Mouse (Mus musculus) embryonic facial prominence, embryonic 10.5 days (tissue): ENCODE measurements around the gene Luc7l3. TPM values are rescaled to one million over a fixed set of nuclear protein-coding genes. Genes with fewer than 3 reads are reported as not detected.

Experiments used
- DNase-seq: peaks from one replicate; pipeline ENCODE4 v3.0.0-alpha.2; 2017; ENCODE audit warnings: low spot score
- H3K27ac ChIP-seq: fragments of 300-500 bp; sonication (generic); replicated peaks from 2 replicates; pipeline ENCODE4 v1.5.1; 2016; ENCODE audit warnings: mild to moderate bottlenecking
- H3K27me3 ChIP-seq: fragments of 300-500 bp; sonication (generic); replicated peaks from 2 replicates; pipeline ENCODE4 v1.6.1; 2016; ENCODE audit warnings: low read depth, mild to moderate bottlenecking; ENCODE audit not compliant: poor library complexity, severe bottlenecking
- H3K36me3 ChIP-seq: fragments of 300-500 bp; sonication (generic); replicated peaks from 2 replicates; pipeline ENCODE4 v1.6.1; 2016; ENCODE audit warnings: mild to moderate bottlenecking, moderate library complexity
- H3K4me1 ChIP-seq: fragments of 300-500 bp; sonication (generic); 2 replicates; pipeline ENCODE4 v1.6.1; 2016
- H3K4me3 ChIP-seq: fragments of 300-500 bp; sonication (generic); 2 replicates; pipeline ENCODE4 v1.5.1; 2016; ENCODE audit warnings: mild to moderate bottlenecking, moderate library complexity
- H3K9me3 ChIP-seq: fragments of 300-500 bp; sonication (generic); 2 replicates; pipeline ENCODE4 v1.6.1; 2016; ENCODE audit warnings: mild to moderate bottlenecking
- WGBS: fragments of 180-500 bp; shearing (Covaris S2); methylation state at CpG from one replicate; pipeline ENCODE4 v1.1.7; 2016; 5-methylcytosine and 5-hydroxymethylcytosine counted together
- polyA plus RNA-seq: library from polyadenylated mRNA; unstranded; fragments of >200 nt; fragmentation: Nextera tagmentation; extraction: Ambion mirVana; gene quantifications from 2 replicates; pipeline ENCODE4 v1.2.1, GENCODE M21; 2016

The Luc7l3 gene
- polyA plus RNA-seq, 1 experiment from 2014 or later = 117 TPM

- no peak overlapping the region for H3K4me3 ChIP-seq
- H3K27me3 ChIP-seq = 0 out of 2 replicates have a peak, but pooled peaks cover 3% of the 10 kb centered on the region
- H3K27ac ChIP-seq = no peak overlapping the region
- no peaks in the 10 kb centered on the region; the same call in 1 of the 2 replicates for H3K9me3 ChIP-seq
- H3K4me1 ChIP-seq = peaks cover 25% of the 10 kb centered on the region
- WGBS = 68% methylated on average over 6 of the region's 6 CpGs
- no peak for DNase-seq
- no peaks in the 10 kb centered on the region for H3K36me3 ChIP-seq
Observed at GRCm38 (mm10) chr11:94261585-94262370, 60.0 kb downstream of the Luc7l3 start.

- no peak overlapping the region for H3K27ac ChIP-seq
- DNase-seq = no peak
Observed at GRCm38 (mm10) chr11:94259814-94260213, 62.0 kb downstream of the Luc7l3 start.

GRCm38 (mm10) chr11:94257987-94258386, 63.8 kb downstream of the Luc7l3 start:
- no peak for DNase-seq
- H3K9me3 ChIP-seq = no peaks in the 10 kb centered on the region; the same call in 1 of the 2 replicates
- 0 out of 2 replicates have a peak, but pooled peaks cover 3% of the 10 kb centered on the region for H3K27me3 ChIP-seq
- no peak overlapping the region for H3K27ac ChIP-seq
- WGBS = 82% methylated on average over 14 of the region's 14 CpGs
- H3K4me1 ChIP-seq = peaks cover 7% of the 10 kb centered on the region; the same call in 1 of the 2 replicates
- H3K36me3 ChIP-seq = no peaks in the 10 kb centered on the region
- no peak overlapping the region for H3K4me3 ChIP-seq

More at GRCm38 (mm10) chr11:94259814-94260213, 62.0 kb downstream of the Luc7l3 start:
- 69% methylated on average over 4 of the region's 4 CpGs for WGBS
- H3K36me3 ChIP-seq = no peaks in the 10 kb centered on the region
- 0 out of 2 replicates have a peak, but pooled peaks cover 3% of the 10 kb centered on the region for H3K27me3 ChIP-seq
- no peaks in the 10 kb centered on the region; the same call in 1 of the 2 replicates for H3K9me3 ChIP-seq
- H3K4me3 ChIP-seq = no peak overlapping the region
- H3K4me1 ChIP-seq = peaks cover 14% of the 10 kb centered on the region

GRCm38 (mm10) chr11:94255733-94256132, 66.1 kb downstream of the Luc7l3 start:
- 76% methylated on average over 5 of the region's 5 CpGs for WGBS

GRCm38 (mm10) chr11:94253691-94254090, 68.1 kb downstream of the Luc7l3 start:
- Histone ChIP-seq H3K4me1 (no peaks in the 10 kb centered on the region), H3K27ac (no peak overlapping the region), H3K4me3 (no peak overlapping the region), H3K27me3 (no peaks in the 10 kb centered on the region), H3K36me3 (no peaks in the 10 kb centered on the region), H3K9me3 (no peaks in the 10 kb centered on the region)
- no peak for DNase-seq
- 88% methylated on average over 10 of the region's 10 CpGs for WGBS

More at GRCm38 (mm10) chr11:94255733-94256132, 66.1 kb downstream of the Luc7l3 start:
- DNase-seq = no peak
- no peak overlapping the region for H3K27ac ChIP-seq
- no peak overlapping the region for H3K4me3 ChIP-seq
- H3K9me3 ChIP-seq = no peaks in the 10 kb centered on the region
- no peaks in the 10 kb centered on the region for H3K27me3 ChIP-seq
- no peaks in the 10 kb centered on the region for H3K36me3 ChIP-seq
- no peaks in the 10 kb centered on the region for H3K4me1 ChIP-seq

GRCm38 (mm10) chr11:94253156-94253555, 68.6 kb downstream of the Luc7l3 start:
- Histone ChIP-seq H3K36me3 (no peaks in the 10 kb centered on the region), H3K27ac (no peak overlapping the region), H3K4me3 (no peak overlapping the region), H3K4me1 (no peaks in the 10 kb centered on the region), H3K27me3 (no peaks in the 10 kb centered on the region), H3K9me3 (no peaks in the 10 kb centered on the region)
- WGBS = 86% methylated on average over 9 of the region's 9 CpGs
- DNase-seq = no peak

- WGBS = 59% methylated on average over 8 of the region's 8 CpGs
- DNase-seq = no peak
- H3K27me3 ChIP-seq = peaks cover 32% of the 10 kb centered on the region
- H3K9me3 ChIP-seq = no peaks in the 10 kb centered on the region
- peak overlapping the region; percentile 85 for H3K27ac ChIP-seq
- H3K36me3 ChIP-seq = no peaks in the 10 kb centered on the region
- H3K4me3 ChIP-seq = peak overlapping the region; percentile 4; the same call in 1 of the 2 replicates
- H3K4me1 ChIP-seq = peaks cover 60% of the 10 kb centered on the region
Observed at GRCm38 (mm10) chr11:94246789-94247061, 75.1 kb downstream of the Luc7l3 start.

- H3K9me3 ChIP-seq = no peaks in the 10 kb centered on the region
- peaks cover 60% of the 10 kb centered on the region for H3K4me1 ChIP-seq
- peaks cover 37% of the 10 kb centered on the region for H3K27me3 ChIP-seq
- H3K36me3 ChIP-seq = no peaks in the 10 kb centered on the region
- H3K27ac ChIP-seq = peak within 1 kb of the TSS; percentile 85
- 41% methylated on average over 17 of the region's 17 CpGs for WGBS
- peak; percentile 90 for DNase-seq
- H3K4me3 ChIP-seq = peak within 1 kb of the TSS; percentile 28; the same call in 1 of the 2 replicates
Observed at GRCm38 (mm10) chr11:94245955-94246788, 75.6 kb downstream of the Luc7l3 start, which contains the start of gene Wfikkn2. Wfikkn2 (minus strand) TSS chr11:94246005.

- WGBS = 51% methylated on average over 9 of the region's 9 CpGs
- Histone ChIP-seq H3K9me3 (no peaks in the 10 kb centered on the region), H3K27ac (peak overlapping the region; percentile 85), H3K4me3 (no peak overlapping the region), H3K4me1 (peaks cover 71% of the 10 kb centered on the region), H3K27me3 (peaks cover 42% of the 10 kb centered on the region), H3K36me3 (no peaks in the 10 kb centered on the region)
- no peak for DNase-seq
Observed at GRCm38 (mm10) chr11:94244385-94244784, 77.4 kb downstream of the Luc7l3 start.

GRCm38 (mm10) chr11:94243422-94244180, 78.2 kb downstream of the Luc7l3 start:
- DNase-seq = peak; percentile 37
- Histone ChIP-seq H3K4me1 (peaks cover 73% of the 10 kb centered on the region), H3K4me3 (peak overlapping the region; percentile 49), H3K9me3 (no peaks in the 10 kb centered on the region), H3K36me3 (no peaks in the 10 kb centered on the region), H3K27ac (peak overlapping the region; percentile 80), H3K27me3 (peaks cover 42% of the 10 kb centered on the region)
- 28% methylated on average over 15 of the region's 15 CpGs for WGBS

- Histone ChIP-seq H3K27ac (peak overlapping the region; percentile 80), H3K27me3 (peaks cover 42% of the 10 kb centered on the region)
Observed at GRCm38 (mm10) chr11:94242760-94243421, 78.9 kb downstream of the Luc7l3 start.

More at GRCm38 (mm10) chr11:94242760-94243421, 78.9 kb downstream of the Luc7l3 start:
- Histone ChIP-seq H3K4me1 (peaks cover 73% of the 10 kb centered on the region), H3K4me3 (peak overlapping the region; percentile 49), H3K9me3 (no peaks in the 10 kb centered on the region), H3K36me3 (no peaks in the 10 kb centered on the region)
- WGBS = 2% methylated on average over 29 of the region's 29 CpGs
- peak; percentile 72 for DNase-seq
